Mouse (Mus musculus): Measurements from ENCODE around the gene Cenpl. TPM values are rescaled to one million over a fixed set of nuclear protein-coding genes. Genes with fewer than 3 reads are reported as not detected.

Gene Cenpl
- polyA plus RNA-seq, 1 experiment from 2014 or later: 40.7 TPM

- Histone ChIP-seq H3K4me1 (replicated peaks) (peaks cover 10% of the 10 kb centered on the region), H3K4me3 (replicated peaks) (peak within 1 kb of the TSS; percentile 83), H3K9me3 (no peaks in the 10 kb centered on the region), H3K36me3 (0 out of 2 replicates have a peak, but pooled peaks cover 3% of the 10 kb centered on the region), H3K27me3 (0 out of 2 replicates have a peak, but pooled peaks cover 5% of the 10 kb centered on the region), H3K27ac (peak within 1 kb of the TSS; percentile 89), H3K4me2 (peak within 1 kb of the TSS; percentile 77), H3K9ac (replicated peaks) (peak within 1 kb of the TSS; percentile 91)
- WGBS: 2% methylated on average over 41 of the region's 41 CpGs
- ATAC-seq (ENCODE audit: insufficient number of reproducible peaks, insufficient read depth, low FRiP score, low TSS enrichment, low read depth): peak; percentile 87
Measured at GRCm38 (mm10) chr1:161130726-161131664, 60.5 kb downstream of the Cenpl start, which contains the start of gene Klhl20. TSS of gene Klhl20 (minus strand) at chr1:161131511.

Other genes with a start within 250 kb of the Cenpl start
- 10.0 and 10.6 TPM in 2 replicates for gene Rc3h1, start 164.3 kb upstream of the Cenpl start, polyA plus RNA-seq (2016; fragmentation: Nextera tagmentation; extraction: Ambion mirVana)
- gene Serpinc1, start 92.1 kb upstream of the Cenpl start, polyA plus RNA-seq (2016; fragmentation: Nextera tagmentation; extraction: Ambion mirVana): 2.8 TPM in 2 replicates
- 8.5 and 11.1 TPM in 2 replicates for gene Zbtb37, start 35.9 kb upstream of the Cenpl start, polyA plus RNA-seq (2016; fragmentation: Nextera tagmentation; extraction: Ambion mirVana)
- 35.7 and 37.5 TPM in 2 replicates for gene Dars2, start 55 bp upstream of the Cenpl start, polyA plus RNA-seq (2016; fragmentation: Nextera tagmentation; extraction: Ambion mirVana)
- 18.0 and 19.5 TPM in 2 replicates for gene Klhl20, start 60.8 kb downstream of the Cenpl start, polyA plus RNA-seq (2016; fragmentation: Nextera tagmentation; extraction: Ambion mirVana)
- 3.5 and 3.7 TPM in 2 replicates for gene Ankrd45, start 72.0 kb downstream of the Cenpl start, polyA plus RNA-seq (2016; fragmentation: Nextera tagmentation; extraction: Ambion mirVana)
- 0.18 and 0.23 TPM in 2 replicates for gene Tex50, start 88.6 kb downstream of the Cenpl start, polyA plus RNA-seq (2016; fragmentation: Nextera tagmentation; extraction: Ambion mirVana)
- 499 and 503 TPM in 2 replicates for gene Prdx6, start 180.5 kb downstream of the Cenpl start, polyA plus RNA-seq (2016; fragmentation: Nextera tagmentation; extraction: Ambion mirVana)

Data from limb, embryonic 12.5 days (tissue).